Mouse (Mus musculus) gastrocnemius, adult 8-10 months (tissue): ENCODE data around the gene Hes5. TPM values are rescaled to one million over a fixed set of nuclear protein-coding genes. Genes with fewer than 3 reads are reported as not detected.

ENCODE experiments used
- DNase-seq, 2 experiments: peaks; one replicate each; pipeline ENCODE4 v3.0.0; 2022; ENCODE audit warnings: low spot score in 2 of 2
- total RNA-seq, 4 experiments: library from RNA; stranded (reverse); gene quantifications; 2 replicates each; pipeline ENCODE4 v1.2.4; 2022

The Hes5 gene
- total RNA-seq, 4 experiments from 2014 or later, result not detected

- no peak for DNase-seq
These were observed 50.7 kb downstream of the Hes5 start for GRCm38 (mm10) chr4:155011312-155012025.

Other genes starting within 250 kb of the Hes5 start
- not detected for gene Ttc34, start 123.5 kb upstream of the Hes5 start, total RNA-seq
- gene Mmel1, start 91.3 kb upstream of the Hes5 start, total RNA-seq, result not detected
- gene Fam213b, start 61.8 kb upstream of the Hes5 start, total RNA-seq, result 10 to 100 TPM; 84.8 to 99.7 (median 97.8) TPM
- gene Tnfrsf14, start 32.4 kb upstream of the Hes5 start, total RNA-seq, result 1 to 10 TPM; 1.2 to 3.5 (median 1.9) TPM
- gene Pank4, start 3.2 kb downstream of the Hes5 start, total RNA-seq, result 10 to 100 TPM; 28.2 to 31.7 (median 31.5) TPM
- gene Plch2, start 95.9 kb downstream of the Hes5 start, total RNA-seq, result under 1 TPM in 3 of 4 experiments, not detected in 1; 0.13 to 0.73 (median 0.15) TPM
- 10 to 100 TPM; 10.4 to 12.4 (median 11.4) TPM for gene Pex10, start 106.1 kb downstream of the Hes5 start, total RNA-seq
- gene Rer1, start 125.5 kb downstream of the Hes5 start, total RNA-seq, result 10 to 100 TPM; 52.2 to 64.6 (median 59.8) TPM
- gene Morn1, start 125.7 kb downstream of the Hes5 start, total RNA-seq, result 1 to 10 TPM; 1.2 to 2.1 (median 1.4) TPM